Mouse (Mus musculus) heart, adult 2 months (tissue): ENCODE results near the gene Klf15. TPM values are rescaled to one million over a fixed set of nuclear protein-coding genes. Genes with fewer than 3 reads are reported as not detected.

Source experiments
- DNase-seq, 2 experiments: peaks; one replicate each; pipeline ENCODE4 v3.0.0; 2021
- H3K27ac ChIP-seq: fragments of 200-600 bp; 2 replicates; pipeline ENCODE4 v1.8.1; 2022
- H3K27me3 ChIP-seq: fragments of 200-500 bp; 2 replicates; pipeline ENCODE4 v1.6.1; 2012; ENCODE audit warnings: mild to moderate bottlenecking, low read length, inconsistent platforms, mixed read lengths; ENCODE audit not compliant: control insufficient read depth, insufficient read depth
- H3K36me3 ChIP-seq: fragments of 200-500 bp; 2 replicates; pipeline ENCODE4 v1.6.1; 2012; ENCODE audit warnings: low read length, inconsistent platforms; ENCODE audit not compliant: control insufficient read depth, insufficient read depth
- H3K4me1 ChIP-seq: fragments of 200-500 bp; 2 replicates; pipeline ENCODE4 v1.6.1; 2011; ENCODE audit warnings: low read length; ENCODE audit not compliant: control insufficient read depth, insufficient read depth
- H3K4me3 ChIP-seq: fragments of 200-600 bp; 2 replicates; pipeline ENCODE4 v1.8.1; 2022
- H3K79me2 ChIP-seq: fragments of 200-500 bp; replicated peaks from 2 replicates; pipeline ENCODE4 v1.6.1; 2012; ENCODE audit warnings: mild to moderate bottlenecking, inconsistent platforms, low read length, moderate library complexity, mixed read lengths; ENCODE audit not compliant: control insufficient read depth, insufficient read depth
- H3K9ac ChIP-seq: fragments of 200-500 bp; 2 replicates; pipeline ENCODE4 v1.6.1; 2012; ENCODE audit warnings: low read depth, mild to moderate bottlenecking, control low read depth, inconsistent platforms, low read length, mixed read lengths
- CTCF ChIP-seq: fragments of 200-600 bp; IDR thresholded peaks from 2 replicates; pipeline ENCODE4 v1.8.1; 2022; ENCODE audit warnings: antibody characterized with exemption, mild to moderate bottlenecking, moderate library complexity
- EP300 ChIP-seq: fragments of 200-500 bp; IDR thresholded peaks from 2 replicates; pipeline ENCODE4 v1.6.1; 2011; ENCODE audit warnings: low read depth, low read length, control low read depth; ENCODE audit not compliant: insufficient read depth
- POLR2A ChIP-seq: fragments of 200-500 bp; IDR thresholded peaks from 2 replicates; pipeline ENCODE4 v1.6.1; 2011; ENCODE audit warnings: mild to moderate bottlenecking, low read depth, low read length, control low read depth; ENCODE audit not compliant: insufficient read depth
- WGBS: fragments of 180-500 bp; shearing (Covaris S2); methylation state at CpG from one replicate; pipeline ENCODE4 v1.1.7; 2018; 5-methylcytosine and 5-hydroxymethylcytosine counted together
- intact Hi-C: fragments of 180-260 bp; cut with DNase I; formaldehyde crosslinking; loops from one replicate; pipeline ENCODE4 v1.15.1; 2025
- polyA plus RNA-seq: library from polyadenylated mRNA; depleted of rRNA; stranded (reverse); fragments of >200 nt; gene quantifications from 2 replicates; pipeline ENCODE4 v1.2.3, GENCODE M21; 2012
- total RNA-seq, 2 experiments: library from RNA; stranded (reverse); gene quantifications; 2 replicates each; pipeline ENCODE4 v1.2.3; 2021

The Klf15 gene
- total and polyA plus RNA-seq, 3 experiments, result 60.2 to 67.4 (median 64.7) TPM

DNA sequence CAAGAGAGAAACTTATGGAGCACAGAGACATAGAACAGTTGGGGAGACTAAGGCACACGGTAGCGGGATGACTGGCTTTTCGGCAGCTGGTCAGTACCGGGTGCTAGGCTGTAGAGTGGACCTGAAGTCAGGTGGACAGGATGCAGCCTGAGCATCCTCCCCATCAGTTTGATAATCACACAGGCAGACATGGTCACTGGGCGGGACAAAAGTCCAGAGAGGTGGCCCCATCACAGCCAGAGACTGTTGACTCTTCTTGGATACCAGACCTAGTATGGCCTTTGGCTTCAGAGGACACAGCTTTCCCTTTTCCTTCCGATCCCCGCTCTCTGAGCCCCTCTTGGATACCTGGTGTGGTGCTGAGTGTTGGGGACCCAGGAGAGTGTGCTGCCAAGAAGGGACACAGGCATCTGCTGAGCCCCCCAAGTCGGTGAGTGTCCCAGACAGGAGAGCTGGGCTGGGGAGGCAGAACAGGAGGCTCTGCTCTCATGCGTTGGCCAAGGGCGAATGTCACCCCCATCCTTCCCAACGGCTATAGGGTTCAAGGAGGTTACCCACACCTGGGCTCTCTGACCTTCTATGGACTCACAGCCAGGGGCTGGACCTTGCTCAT lies 2.8 kb downstream of the Klf15 start:
- peak overlapping the region; percentile 98 for H3K27ac ChIP-seq
- intact Hi-C loops, result loop anchor here (10.0 kb wide), 1 partner anchor 1120 kb away; no protein-coding TSS in a partner anchor

DNA sequence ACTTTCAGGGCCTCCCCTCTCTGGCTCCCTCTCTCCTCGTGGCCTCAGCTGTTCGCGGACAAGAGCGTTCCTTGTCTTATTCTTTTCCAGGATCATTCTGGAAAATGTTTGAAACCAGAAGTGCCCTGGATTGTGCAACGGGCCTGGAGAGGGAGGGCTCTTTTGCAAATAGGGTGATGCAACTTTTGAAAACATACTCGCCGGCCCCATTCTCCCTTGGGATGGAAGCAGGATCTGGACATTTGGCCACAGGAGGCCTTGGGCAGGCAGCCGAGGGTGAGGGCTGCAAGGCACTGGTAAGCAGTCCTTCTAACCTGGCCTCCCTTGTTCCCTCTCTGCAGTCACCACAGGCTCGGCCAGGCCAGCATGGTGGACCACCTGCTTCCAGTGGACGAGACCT lies 3.7 kb downstream of the Klf15 start:
- intact Hi-C loops, result loop anchor here (10.0 kb wide), 1 partner anchor 1121 kb away; no protein-coding TSS in a partner anchor
- TF ChIP-seq POLR2A, result no peak
- TF ChIP-seq EP300, result no peak

More for the DNA sequence above, 2.8 kb downstream of the Klf15 start:
- no peak overlapping the region for H3K9ac ChIP-seq
- TF ChIP-seq EP300, result no peak
- no peak for TF ChIP-seq POLR2A
- TF ChIP-seq CTCF, result no peak
- 0 out of 2 replicates have a peak, but pooled peaks cover 2% of the 10 kb centered on the region for H3K79me2 ChIP-seq
- H3K4me1 ChIP-seq, result peaks cover 35% of the 10 kb centered on the region
- peaks cover 10% of the 10 kb centered on the region; the same call in 1 of the 2 replicates for H3K36me3 ChIP-seq
- no peaks in the 10 kb centered on the region for H3K27me3 ChIP-seq
- H3K4me3 ChIP-seq, result no peak overlapping the region
- WGBS, result 90% methylated on average over 11 of the region's 11 CpGs
- DNase-seq, result no peak

DNA sequence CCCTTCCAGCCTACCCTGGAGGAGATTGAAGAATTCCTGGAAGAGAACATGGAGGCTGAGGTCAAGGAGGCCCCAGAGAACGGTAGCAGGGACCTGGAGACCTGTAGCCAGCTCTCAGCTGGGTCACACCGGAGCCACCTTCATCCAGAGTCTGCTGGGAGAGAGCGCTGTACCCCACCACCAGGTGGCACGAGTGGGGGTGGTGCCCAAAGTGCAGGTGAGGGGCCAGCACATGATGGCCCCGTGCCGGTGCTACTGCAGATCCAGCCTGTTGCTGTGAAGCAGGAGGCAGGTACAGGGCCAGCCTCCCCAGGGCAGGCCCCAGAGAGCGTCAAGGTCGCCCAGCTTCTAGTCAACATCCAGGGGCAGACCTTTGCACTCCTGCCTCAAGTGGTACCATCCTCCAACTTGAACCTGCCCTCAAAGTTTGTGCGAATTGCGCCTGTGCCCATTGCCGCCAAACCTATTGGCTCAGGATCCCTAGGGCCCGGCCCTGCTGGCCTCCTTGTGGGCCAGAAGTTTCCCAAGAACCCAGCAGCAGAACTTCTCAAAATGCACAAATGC lies 4.6 kb downstream of the Klf15 start:
- Histone ChIP-seq H3K9ac (no peak overlapping the region), H3K79me2 (0 out of 2 replicates have a peak, but pooled peaks cover 2% of the 10 kb centered on the region), H3K27ac (peak overlapping the region; percentile 58), H3K4me1 (peaks cover 50% of the 10 kb centered on the region), H3K4me3 (no peak overlapping the region), H3K27me3 (no peaks in the 10 kb centered on the region), H3K36me3 (peaks cover 17% of the 10 kb centered on the region; the same call in 1 of the 2 replicates)
- no peak for TF ChIP-seq CTCF
- TF ChIP-seq POLR2A, result no peak
- TF ChIP-seq EP300, result no peak
- WGBS, result 85% methylated on average over 12 of the region's 12 CpGs
- DNase-seq, result no peak
- intact Hi-C loops, result loop anchor here (10.0 kb wide), 1 partner anchor 1122 kb away; no protein-coding TSS in a partner anchor

More for the DNA sequence above, 3.7 kb downstream of the Klf15 start:
- Histone ChIP-seq H3K79me2 (0 out of 2 replicates have a peak, but pooled peaks cover 2% of the 10 kb centered on the region), H3K36me3 (peaks cover 14% of the 10 kb centered on the region; the same call in 1 of the 2 replicates), H3K27me3 (no peaks in the 10 kb centered on the region), H3K9ac (0 out of 2 replicates have a peak overlapping the region, but pooled peaks have one; percentile 22), H3K27ac (peak overlapping the region; percentile 58), H3K4me3 (no peak overlapping the region), H3K4me1 (peaks cover 44% of the 10 kb centered on the region)
- peak; percentile 83 for DNase-seq
- 51% methylated on average over 10 of the region's 10 CpGs for WGBS

DNA sequence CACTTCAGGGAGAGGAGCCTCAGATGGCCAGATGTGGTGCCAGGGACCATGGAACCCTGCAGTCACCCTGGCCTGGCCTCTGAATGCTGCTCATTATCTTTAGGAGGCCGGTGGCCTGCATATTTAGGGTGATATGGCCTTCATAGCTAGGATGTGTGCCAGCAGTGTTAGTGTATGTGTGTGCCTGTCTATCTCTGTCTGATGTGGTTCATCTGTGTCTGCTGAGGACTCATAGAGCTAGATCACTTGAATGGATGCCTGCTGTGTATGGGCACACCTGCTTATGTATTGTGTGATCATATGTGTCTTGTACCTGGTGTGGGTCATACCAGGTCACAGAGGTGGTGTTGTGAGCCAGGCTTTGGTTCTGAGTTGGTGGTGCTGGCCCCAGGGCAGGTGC lies 5.8 kb downstream of the Klf15 start:
- H3K27ac ChIP-seq, result no peak overlapping the region
- H3K4me3 ChIP-seq, result no peak overlapping the region; the same call in 1 of the 2 replicates
- no peaks in the 10 kb centered on the region for H3K27me3 ChIP-seq
- no peak for TF ChIP-seq CTCF
- no peak for TF ChIP-seq POLR2A
- TF ChIP-seq EP300, result no peak
- 0 out of 2 replicates have a peak, but pooled peaks cover 2% of the 10 kb centered on the region for H3K79me2 ChIP-seq
- no peak overlapping the region for H3K9ac ChIP-seq
- DNase-seq, result no peak
- intact Hi-C loops, result loop anchor here (10.0 kb wide), 1 partner anchor 1123 kb away; no protein-coding TSS in a partner anchor
- WGBS, result 0% methylated on average over 1 of the region's 1 CpGs
- H3K4me1 ChIP-seq, result peaks cover 58% of the 10 kb centered on the region
- H3K36me3 ChIP-seq, result peaks cover 18% of the 10 kb centered on the region; the same call in 1 of the 2 replicates

DNA sequence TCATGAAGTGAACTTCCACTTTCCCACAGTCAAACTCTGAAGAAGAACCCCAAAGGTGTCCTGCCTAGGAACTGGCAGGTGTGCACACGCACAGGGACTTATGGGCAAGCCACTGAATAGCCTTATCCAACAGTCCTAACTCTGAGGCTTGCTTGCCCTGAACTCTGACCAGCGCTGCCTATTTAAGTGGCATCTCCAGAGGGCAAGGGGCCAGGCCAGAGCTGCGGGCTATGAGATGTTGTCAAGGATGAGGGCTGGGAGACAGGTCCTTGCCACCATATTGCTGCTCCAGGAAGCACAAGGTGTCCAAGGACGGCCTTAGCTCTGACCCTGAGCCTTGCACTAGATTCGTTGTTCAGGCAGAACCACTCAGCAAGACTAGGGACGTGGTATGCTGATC lies 6.7 kb downstream of the Klf15 start:
- 0 out of 2 replicates have a peak, but pooled peaks cover 2% of the 10 kb centered on the region for H3K79me2 ChIP-seq
- peak overlapping the region; percentile 12; the same call in 1 of the 2 replicates for H3K27ac ChIP-seq
- H3K4me3 ChIP-seq, result no peak overlapping the region
- DNase-seq, result no peak
- no peaks in the 10 kb centered on the region for H3K27me3 ChIP-seq
- peaks cover 18% of the 10 kb centered on the region; the same call in 1 of the 2 replicates for H3K36me3 ChIP-seq
- H3K9ac ChIP-seq, result no peak overlapping the region
- intact Hi-C loops, result loop anchor here (10.0 kb wide), 1 partner anchor 1124 kb away; no protein-coding TSS in a partner anchor
- no peak for TF ChIP-seq CTCF
- TF ChIP-seq POLR2A, result no peak
- TF ChIP-seq EP300, result no peak
- H3K4me1 ChIP-seq, result peaks cover 58% of the 10 kb centered on the region
- WGBS, result 85% methylated on average over 6 of the region's 6 CpGs

DNA sequence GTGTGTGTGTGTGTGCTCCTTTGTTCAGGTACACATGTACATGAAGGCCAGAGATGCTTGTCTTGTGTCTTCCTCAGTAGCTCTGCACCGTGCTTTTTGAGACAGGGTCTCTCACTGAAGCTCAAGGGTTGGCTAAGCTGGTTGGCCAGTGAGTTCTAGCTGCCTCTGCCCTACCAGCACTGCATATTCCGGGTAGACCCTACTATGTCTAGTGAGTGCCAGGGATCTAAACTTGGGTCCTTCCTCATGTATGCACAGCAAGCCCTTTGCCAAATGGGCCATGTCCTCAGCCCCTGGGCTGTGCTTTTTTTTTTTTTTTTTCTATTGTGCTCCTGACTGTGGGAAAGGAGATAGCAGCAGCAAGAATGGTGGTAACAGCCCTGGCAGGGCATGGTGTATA lies 7.9 kb downstream of the Klf15 start:
- intact Hi-C loops, result no loop called here
- Histone ChIP-seq H3K4me1 (peaks cover 50% of the 10 kb centered on the region), H3K9ac (no peak overlapping the region), H3K27me3 (no peaks in the 10 kb centered on the region), H3K4me3 (no peak overlapping the region), H3K36me3 (peaks cover 16% of the 10 kb centered on the region; the same call in 1 of the 2 replicates), H3K79me2 (0 out of 2 replicates have a peak, but pooled peaks cover 2% of the 10 kb centered on the region), H3K27ac (peak overlapping the region; percentile 84)
- TF ChIP-seq EP300, result no peak
- TF ChIP-seq POLR2A, result no peak
- TF ChIP-seq CTCF, result no peak
- no peak for DNase-seq
- 82% methylated on average over 2 of the region's 2 CpGs for WGBS
